Mouse (Mus musculus) hindbrain, embryonic 15.5 days (tissue): ENCODE results near the gene Shroom4. TPM values are rescaled to one million over a fixed set of nuclear protein-coding genes. Genes with fewer than 3 reads are reported as not detected.

ENCODE experiments used
- ATAC-seq: fragments of 200-750 bp; cut with Nextera tagmentation; 2 replicates; pipeline ENCODE4 v1.8.0; 2017; ENCODE audit warnings: low read depth, moderate number of reproducible peaks, moderate TSS enrichment; ENCODE audit not compliant: low FRiP score
- H3K27ac ChIP-seq: fragments of 300-500 bp; sonication (generic); replicated peaks from 2 replicates; pipeline ENCODE4 v1.5.1; 2015; ENCODE audit warnings: mild to moderate bottlenecking, inconsistent platforms
- H3K27me3 ChIP-seq: fragments of 300-500 bp; sonication (generic); 2 replicates; pipeline ENCODE4 v1.6.1; 2015; ENCODE audit warnings: control low read depth, inconsistent platforms
- H3K36me3 ChIP-seq: fragments of 300-500 bp; sonication (generic); 2 replicates; pipeline ENCODE4 v1.6.1; 2015; ENCODE audit warnings: control low read depth, inconsistent platforms
- H3K4me1 ChIP-seq: fragments of 300-500 bp; sonication (generic); replicated peaks from 2 replicates; pipeline ENCODE4 v1.6.1; 2015; ENCODE audit warnings: control low read depth, inconsistent platforms
- H3K4me2 ChIP-seq: fragments of 300-500 bp; sonication (generic); 2 replicates; pipeline ENCODE4 v1.6.1; 2015; ENCODE audit warnings: moderate library complexity, mild to moderate bottlenecking, inconsistent platforms
- H3K4me3 ChIP-seq: fragments of 300-500 bp; sonication (generic); 2 replicates; pipeline ENCODE4 v1.5.1; 2015; ENCODE audit warnings: mild to moderate bottlenecking, inconsistent platforms
- H3K9ac ChIP-seq: fragments of 300-500 bp; sonication (generic); 2 replicates; pipeline ENCODE4 v1.6.1; 2015; ENCODE audit warnings: inconsistent platforms
- H3K9me3 ChIP-seq: fragments of 300-500 bp; sonication (generic); 2 replicates; pipeline ENCODE4 v1.6.1; 2016; ENCODE audit warnings: control low read depth, inconsistent platforms
- WGBS: fragments of 180-500 bp; shearing (Covaris S2); methylation state at CpG from one replicate; pipeline ENCODE4 v1.1.7; 2015; 5-methylcytosine and 5-hydroxymethylcytosine counted together
- polyA plus RNA-seq: library from polyadenylated mRNA; unstranded; fragments of >200 nt; fragmentation: Nextera tagmentation; extraction: Ambion mirVana; gene quantifications from 2 replicates; pipeline ENCODE4 v1.2.1, GENCODE M21; 2015

Gene Shroom4
- polyA plus RNA-seq, 1 experiment from 2014 or later, result 1.4 TPM

- Histone ChIP-seq H3K4me1 (no peaks in the 10 kb centered on the region), H3K9ac (no peak overlapping the region), H3K27me3 (no peaks in the 10 kb centered on the region), H3K27ac (no peak overlapping the region), H3K9me3 (no peaks in the 10 kb centered on the region), H3K36me3 (no peaks in the 10 kb centered on the region), H3K4me2 (no peak overlapping the region), H3K4me3 (no peak overlapping the region)
- no peak for ATAC-seq
- WGBS, result 73% methylated on average over 1 of the region's 1 CpGs
Observed at GRCm38 (mm10) chrX:6501850-6502249, 102.2 kb downstream of the Shroom4 start.

DNA sequence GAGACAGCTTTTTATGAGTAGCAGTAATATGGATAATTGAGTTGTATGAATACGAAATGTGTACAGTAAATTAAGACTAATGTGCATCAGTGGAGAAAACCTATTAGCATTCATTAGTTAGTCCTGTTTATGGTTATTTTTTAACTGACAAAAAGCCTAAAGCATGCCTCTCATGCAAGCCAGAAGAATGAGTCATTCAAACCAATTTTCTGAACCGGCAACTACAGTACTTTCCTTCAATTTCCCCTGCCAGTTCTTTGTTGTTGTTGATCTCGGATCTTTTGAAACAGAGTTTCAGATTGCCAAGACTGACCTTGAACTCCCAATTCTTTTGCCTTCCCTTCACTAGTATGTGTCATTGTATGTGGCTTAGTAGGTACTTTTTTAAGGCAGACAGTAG, 117.6 kb downstream of the Shroom4 start:
- no peaks in the 10 kb centered on the region for H3K9me3 ChIP-seq
- no peak overlapping the region for H3K27ac ChIP-seq
- H3K4me1 ChIP-seq, result no peaks in the 10 kb centered on the region
- no peak overlapping the region for H3K4me3 ChIP-seq
- no peaks in the 10 kb centered on the region for H3K27me3 ChIP-seq
- H3K9ac ChIP-seq, result no peak overlapping the region
- H3K4me2 ChIP-seq, result no peak overlapping the region
- 71% methylated on average over 3 of the region's 3 CpGs for WGBS
- no peak for ATAC-seq
- H3K36me3 ChIP-seq, result no peaks in the 10 kb centered on the region

DNA sequence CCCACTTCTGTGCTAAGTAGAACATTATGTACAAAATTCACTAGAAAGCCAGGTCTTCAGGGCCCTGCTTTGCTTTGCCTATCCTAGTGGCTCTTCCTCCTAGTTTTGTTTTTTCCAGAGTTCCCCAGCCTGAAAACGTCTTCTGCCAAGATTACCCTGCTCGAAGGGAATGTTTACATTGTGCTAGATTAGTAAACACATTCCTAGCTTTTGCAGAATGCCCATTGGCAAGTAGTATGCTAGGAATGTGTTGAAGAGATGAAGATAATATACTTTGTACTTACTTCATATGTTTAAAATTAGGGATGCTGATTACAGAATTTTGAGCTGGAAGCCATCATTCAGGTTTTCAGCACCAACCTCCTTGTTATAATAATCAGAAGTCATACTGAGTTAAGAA, 118.8 kb downstream of the Shroom4 start:
- no peak for ATAC-seq
- H3K4me3 ChIP-seq, result no peak overlapping the region
- no peak overlapping the region for H3K27ac ChIP-seq
- no peaks in the 10 kb centered on the region for H3K27me3 ChIP-seq
- WGBS, result 58% methylated on average over 2 of the region's 2 CpGs
- H3K4me2 ChIP-seq, result no peak overlapping the region
- H3K36me3 ChIP-seq, result no peaks in the 10 kb centered on the region
- no peak overlapping the region for H3K9ac ChIP-seq
- no peaks in the 10 kb centered on the region for H3K9me3 ChIP-seq
- no peaks in the 10 kb centered on the region for H3K4me1 ChIP-seq

DNA sequence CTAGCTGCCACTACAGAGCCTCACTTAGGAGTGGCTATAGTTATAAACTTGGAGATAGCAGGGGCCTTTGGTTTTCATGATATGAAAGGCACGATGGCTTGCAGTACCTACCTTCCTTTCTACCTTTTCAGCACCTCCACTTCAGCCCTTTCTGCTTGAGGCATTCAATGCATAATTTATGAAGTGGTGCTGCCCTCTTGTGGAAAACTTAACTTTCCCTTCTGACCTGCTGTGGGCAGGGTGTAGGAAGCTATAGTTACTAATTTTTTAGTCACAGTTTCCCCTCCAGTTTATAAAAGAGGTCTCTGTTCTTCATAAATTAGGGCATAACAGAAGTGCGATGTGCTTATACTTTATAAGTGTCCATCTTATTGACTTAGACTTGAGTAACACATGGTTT, 123.3 kb downstream of the Shroom4 start:
- no peak for ATAC-seq
- WGBS, result 77% methylated on average over 2 of the region's 2 CpGs
- Histone ChIP-seq H3K27ac (no peak overlapping the region), H3K4me2 (no peak overlapping the region), H3K4me3 (no peak overlapping the region), H3K4me1 (no peaks in the 10 kb centered on the region), H3K36me3 (no peaks in the 10 kb centered on the region), H3K27me3 (no peaks in the 10 kb centered on the region), H3K9ac (no peak overlapping the region), H3K9me3 (no peaks in the 10 kb centered on the region)

GRCm38 (mm10) chrX:6536636-6537035, 137.0 kb downstream of the Shroom4 start:
- Histone ChIP-seq H3K27me3 (no peaks in the 10 kb centered on the region), H3K4me2 (no peak overlapping the region), H3K9me3 (no peaks in the 10 kb centered on the region), H3K36me3 (no peaks in the 10 kb centered on the region), H3K9ac (no peak overlapping the region), H3K4me1 (no peaks in the 10 kb centered on the region), H3K27ac (no peak overlapping the region), H3K4me3 (no peak overlapping the region)
- 78% methylated on average over 2 of the region's 2 CpGs for WGBS
- ATAC-seq, result no peak

DNA sequence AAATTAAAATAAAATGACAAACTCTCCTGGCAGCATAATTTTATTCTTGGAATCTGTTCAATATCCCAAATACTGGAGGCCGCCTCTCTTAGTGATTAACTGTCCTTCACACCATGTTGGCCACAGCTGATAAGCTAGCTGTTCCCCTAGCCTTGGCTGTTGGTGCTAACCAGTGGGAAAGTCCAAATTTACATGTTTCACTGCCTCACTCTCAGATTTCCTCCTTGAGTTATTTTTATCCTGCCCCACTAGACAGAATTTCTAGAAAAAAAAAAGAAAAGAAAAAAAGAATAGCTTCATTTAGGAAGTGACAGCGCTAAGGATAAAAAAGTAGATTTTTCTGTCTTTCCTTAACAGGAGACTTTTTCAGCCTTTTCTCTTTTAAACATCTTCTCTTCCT, 138.0 kb downstream of the Shroom4 start:
- Histone ChIP-seq H3K4me3 (no peak overlapping the region), H3K4me2 (no peak overlapping the region)

GRCm38 (mm10) chrX:6565066-6565465, 165.4 kb downstream of the Shroom4 start:
- Histone ChIP-seq H3K4me1 (no peaks in the 10 kb centered on the region), H3K27ac (no peak overlapping the region), H3K27me3 (no peaks in the 10 kb centered on the region), H3K9ac (no peak overlapping the region), H3K4me2 (no peak overlapping the region), H3K36me3 (no peaks in the 10 kb centered on the region), H3K9me3 (no peaks in the 10 kb centered on the region), H3K4me3 (no peak overlapping the region)
- WGBS, result 86% methylated on average over 1 of the region's 1 CpGs
- ATAC-seq, result no peak

More for the DNA sequence above, 138.0 kb downstream of the Shroom4 start:
- Histone ChIP-seq H3K36me3 (no peaks in the 10 kb centered on the region), H3K27me3 (no peaks in the 10 kb centered on the region), H3K27ac (no peak overlapping the region), H3K9me3 (no peaks in the 10 kb centered on the region), H3K9ac (no peak overlapping the region), H3K4me1 (no peaks in the 10 kb centered on the region)
- WGBS, result 76% methylated on average over 2 of the region's 2 CpGs
- ATAC-seq, result no peak

- no peak overlapping the region for H3K27ac ChIP-seq
- WGBS, result 46% methylated on average over 1 of the region's 1 CpGs
- H3K4me1 ChIP-seq, result no peaks in the 10 kb centered on the region
- H3K36me3 ChIP-seq, result no peaks in the 10 kb centered on the region
- no peaks in the 10 kb centered on the region for H3K9me3 ChIP-seq
- no peak for ATAC-seq
- no peaks in the 10 kb centered on the region for H3K27me3 ChIP-seq
- no peak overlapping the region for H3K4me3 ChIP-seq
- H3K9ac ChIP-seq, result no peak overlapping the region
- H3K4me2 ChIP-seq, result no peak overlapping the region
Observed at GRCm38 (mm10) chrX:6574511-6574910, 174.9 kb downstream of the Shroom4 start.

DNA sequence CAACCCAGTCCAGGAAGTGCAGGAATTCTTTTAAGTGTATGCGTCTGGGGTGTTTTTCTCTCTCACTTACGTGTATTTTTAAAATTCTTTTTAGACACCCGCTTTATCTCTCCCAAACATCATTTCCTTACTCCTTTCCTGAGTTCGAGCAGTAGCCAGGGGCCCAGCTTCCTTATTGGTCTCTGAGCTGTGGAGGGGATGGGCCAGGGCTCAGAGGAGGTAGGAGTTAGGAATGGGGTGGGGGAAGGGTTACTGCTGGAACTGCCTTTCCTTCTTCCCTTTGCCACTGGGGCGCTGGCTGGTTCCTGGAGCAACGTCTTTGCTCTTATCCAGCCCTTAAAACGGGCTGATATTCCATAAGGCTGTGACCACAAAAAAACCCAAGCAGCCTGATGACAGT, 177.3 kb downstream of the Shroom4 start:
- H3K4me1 ChIP-seq, result no peaks in the 10 kb centered on the region
- no peak for ATAC-seq
- H3K36me3 ChIP-seq, result no peaks in the 10 kb centered on the region
- no peak overlapping the region for H3K4me2 ChIP-seq
- H3K9ac ChIP-seq, result no peak overlapping the region
- H3K9me3 ChIP-seq, result no peaks in the 10 kb centered on the region
- no peak overlapping the region for H3K27ac ChIP-seq
- 56% methylated on average over 7 of the region's 7 CpGs for WGBS
- H3K27me3 ChIP-seq, result no peaks in the 10 kb centered on the region
- no peak overlapping the region for H3K4me3 ChIP-seq

DNA sequence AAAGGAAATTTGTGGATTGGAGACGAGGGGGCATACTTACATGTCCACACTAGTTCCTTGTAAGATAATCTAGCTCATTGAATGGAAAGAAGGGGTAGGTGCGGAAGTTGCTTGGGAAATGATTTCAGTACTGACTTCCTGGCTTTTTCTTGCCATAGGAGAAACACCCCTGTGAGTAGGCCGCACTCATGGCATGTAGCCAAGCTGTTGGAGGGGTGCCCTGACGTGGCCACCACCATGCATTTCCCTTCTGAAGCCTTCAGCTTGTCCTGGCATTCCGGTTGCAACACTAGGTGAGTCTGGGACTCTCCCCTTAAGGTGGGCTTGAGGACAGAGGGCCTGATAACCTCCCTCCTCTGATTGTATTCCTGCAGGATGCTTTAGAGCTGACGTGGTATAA, 181.0 kb downstream of the Shroom4 start:
- H3K9ac ChIP-seq, result no peak overlapping the region
- no peak overlapping the region for H3K27ac ChIP-seq
- H3K27me3 ChIP-seq, result no peaks in the 10 kb centered on the region
- no peaks in the 10 kb centered on the region for H3K4me1 ChIP-seq
- H3K9me3 ChIP-seq, result no peaks in the 10 kb centered on the region
- no peak overlapping the region for H3K4me2 ChIP-seq
- no peaks in the 10 kb centered on the region for H3K36me3 ChIP-seq
- H3K4me3 ChIP-seq, result no peak overlapping the region
- 83% methylated on average over 6 of the region's 6 CpGs for WGBS
- no peak for ATAC-seq

- Histone ChIP-seq H3K9me3 (no peaks in the 10 kb centered on the region), H3K27me3 (no peaks in the 10 kb centered on the region), H3K4me2 (no peak overlapping the region), H3K9ac (no peak overlapping the region), H3K36me3 (no peaks in the 10 kb centered on the region), H3K27ac (no peak overlapping the region), H3K4me3 (no peak overlapping the region), H3K4me1 (no peaks in the 10 kb centered on the region)
- WGBS, result 78% methylated on average over 1 of the region's 1 CpGs
- ATAC-seq, result no peak
Observed at GRCm38 (mm10) chrX:6581181-6581580, 181.5 kb downstream of the Shroom4 start.

DNA sequence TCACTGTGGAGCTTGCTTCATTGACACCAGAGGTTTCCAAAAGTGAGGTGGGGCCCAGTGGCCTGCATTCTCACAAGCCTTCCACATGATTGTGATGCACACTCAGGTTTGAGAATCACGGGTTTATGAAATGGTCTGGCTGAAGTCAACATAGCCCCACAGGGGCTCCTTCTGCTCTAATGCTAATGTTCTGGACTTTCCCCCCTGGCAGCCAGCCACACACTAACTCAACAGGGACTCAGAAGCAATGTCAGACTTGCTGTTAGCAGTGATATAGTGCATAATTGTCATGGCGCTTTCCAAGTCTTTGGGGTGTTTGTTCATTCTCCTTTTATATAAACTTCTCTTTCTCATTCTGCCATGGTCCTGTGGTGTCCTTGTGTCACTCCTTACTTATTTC, 183.0 kb downstream of the Shroom4 start:
- no peaks in the 10 kb centered on the region for H3K27me3 ChIP-seq
- no peak overlapping the region for H3K27ac ChIP-seq
- no peaks in the 10 kb centered on the region for H3K4me1 ChIP-seq
- WGBS, result 86% methylated on average over 2 of the region's 2 CpGs
- no peak overlapping the region for H3K9ac ChIP-seq
- H3K4me2 ChIP-seq, result no peak overlapping the region
- no peak overlapping the region for H3K4me3 ChIP-seq
- H3K36me3 ChIP-seq, result no peaks in the 10 kb centered on the region
- no peak for ATAC-seq
- no peaks in the 10 kb centered on the region for H3K9me3 ChIP-seq

- Histone ChIP-seq H3K4me3 (no peak overlapping the region), H3K4me1 (no peaks in the 10 kb centered on the region), H3K27me3 (no peaks in the 10 kb centered on the region), H3K27ac (no peak overlapping the region), H3K4me2 (no peak overlapping the region), H3K9me3 (no peaks in the 10 kb centered on the region), H3K9ac (no peak overlapping the region), H3K36me3 (no peaks in the 10 kb centered on the region)
- WGBS, result 80% methylated on average over 3 of the region's 3 CpGs
- no peak for ATAC-seq
Observed at GRCm38 (mm10) chrX:6594183-6594582, 194.5 kb downstream of the Shroom4 start.
